Mouse (Mus musculus) thymus, postnatal 25 days (tissue): Measurements from ENCODE around the gene Pomgnt2.
A peak's percentile ranks its signal among the peaks of the same experiment; 100 is the strongest.

Experiments used
- DNase-seq: peaks from one replicate; pipeline ENCODE4 v3.0.0; 2022

Gene Pomgnt2

DNA sequence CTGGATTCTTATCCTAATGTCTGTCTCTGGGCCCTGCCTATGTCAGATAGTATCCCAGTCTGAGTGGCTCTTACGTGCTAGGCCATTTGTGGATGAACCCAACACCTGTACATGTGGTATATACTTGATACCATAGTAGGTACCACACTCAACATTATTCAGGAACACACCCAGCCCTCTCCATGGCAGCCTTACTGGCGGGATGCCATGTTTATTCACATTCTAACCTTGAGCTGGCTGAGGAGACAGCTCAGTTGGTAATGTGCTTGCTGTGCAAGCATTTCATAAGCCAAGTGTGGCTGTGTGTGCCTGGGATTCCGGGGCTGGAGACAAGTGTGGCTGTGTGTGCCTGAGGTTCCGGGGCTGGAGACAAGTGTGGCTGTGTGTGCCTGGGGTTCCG is 28.7 kb downstream of the Pomgnt2 start:
- no peak for DNase-seq

DNA sequence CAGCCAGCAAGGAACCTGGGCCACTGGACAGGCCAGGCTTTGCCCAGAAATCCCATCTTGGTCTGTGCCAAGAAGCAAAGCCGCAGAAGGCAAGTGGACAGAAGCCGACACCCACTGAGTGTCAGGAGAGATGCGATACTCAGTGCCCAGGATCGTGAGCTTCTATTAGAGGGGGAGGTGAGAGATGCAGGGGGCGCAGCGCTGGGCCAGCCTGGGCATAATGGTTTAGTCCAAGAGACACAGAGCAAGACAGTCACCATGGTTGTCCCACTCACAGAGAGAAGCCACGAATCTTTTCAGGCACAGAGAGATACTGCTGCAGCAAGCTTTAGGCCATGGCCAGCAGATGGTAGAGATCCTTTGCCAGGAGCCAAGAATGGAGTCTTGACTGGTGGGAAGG is 32.0 kb downstream of the Pomgnt2 start:
- DNase-seq = no peak

DNA sequence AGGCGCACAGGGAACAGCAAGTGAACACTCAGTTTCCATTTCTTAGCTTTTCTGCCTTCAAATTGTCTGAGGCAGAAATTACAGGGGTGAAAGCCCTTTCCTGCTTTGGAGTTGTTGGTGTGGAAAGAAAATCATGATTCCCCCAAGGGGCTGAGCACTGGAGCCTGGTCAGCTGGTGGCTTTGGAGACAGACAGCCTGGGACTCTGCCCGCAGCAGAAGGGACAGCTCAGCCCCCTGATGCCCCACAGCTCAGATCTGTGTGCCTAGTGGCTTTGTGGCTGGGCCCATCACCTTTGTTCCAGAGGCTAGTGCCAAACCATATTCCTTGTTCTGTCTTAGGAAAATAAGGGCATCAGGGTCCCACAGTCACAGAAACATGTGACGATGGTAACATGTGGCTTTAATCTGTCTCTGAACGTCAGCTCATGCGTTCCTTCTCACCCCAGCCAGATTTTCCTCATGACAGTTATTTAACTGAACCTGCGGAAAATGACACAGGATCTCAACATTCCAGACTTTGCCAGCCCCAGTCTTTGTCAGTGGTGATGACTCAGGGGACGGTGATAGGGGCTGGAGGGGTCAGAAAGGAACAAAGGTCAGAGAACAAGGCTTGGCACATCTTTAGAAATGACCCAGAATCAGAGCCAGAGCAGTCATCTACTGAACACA is 36.8 kb downstream of the Pomgnt2 start:
- no peak for DNase-seq

GRCm38 (mm10) chr9:121952596-121952995 is 44.3 kb downstream of the Pomgnt2 start:
- no peak for DNase-seq

- no peak for DNase-seq
Measured at GRCm38 (mm10) chr9:121951114-121951423, 45.8 kb downstream of the Pomgnt2 start.

DNA sequence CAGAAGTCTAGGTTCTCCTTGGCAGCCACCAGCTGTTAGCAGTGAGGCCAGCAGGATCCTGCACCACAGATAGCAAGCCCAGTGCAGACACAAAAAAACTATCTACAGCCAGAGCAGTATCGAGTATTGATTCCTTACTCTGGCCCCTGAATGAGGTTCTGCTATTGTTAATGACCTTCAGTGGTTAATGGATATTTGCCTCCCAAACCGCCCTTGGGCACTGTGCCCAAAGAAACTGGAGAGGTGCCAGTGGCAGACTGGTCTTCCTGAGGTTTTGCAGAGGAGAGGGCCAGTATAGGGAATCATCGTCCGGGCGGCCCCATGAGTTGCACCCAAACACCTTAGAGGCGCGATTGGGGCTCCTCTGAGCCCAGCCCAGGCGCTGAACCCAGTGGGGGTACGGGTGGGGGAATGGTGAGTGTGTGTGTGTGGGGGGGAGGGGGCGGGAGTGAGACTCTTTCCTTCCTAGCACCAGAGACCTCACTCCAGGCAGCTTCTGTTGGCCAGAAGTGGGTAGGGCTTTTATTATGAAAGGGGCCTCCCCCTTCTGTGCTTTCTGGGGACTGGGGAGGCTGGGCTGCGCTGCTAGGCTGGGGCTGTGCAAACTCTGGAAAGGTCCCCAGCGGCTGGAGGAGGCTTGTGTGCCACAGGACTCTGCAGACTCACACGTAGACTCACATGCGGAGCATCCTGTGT is 46.3 kb downstream of the Pomgnt2 start, which contains the start of gene Fam198a:
Gene Fam198a, plus strand, starts transcription at position 571 of the 696 bp plus-strand sequence.
- no peak for DNase-seq

GRCm38 (mm10) chr9:121948431-121948830 is 48.5 kb downstream of the Pomgnt2 start:
- no peak for DNase-seq

DNA sequence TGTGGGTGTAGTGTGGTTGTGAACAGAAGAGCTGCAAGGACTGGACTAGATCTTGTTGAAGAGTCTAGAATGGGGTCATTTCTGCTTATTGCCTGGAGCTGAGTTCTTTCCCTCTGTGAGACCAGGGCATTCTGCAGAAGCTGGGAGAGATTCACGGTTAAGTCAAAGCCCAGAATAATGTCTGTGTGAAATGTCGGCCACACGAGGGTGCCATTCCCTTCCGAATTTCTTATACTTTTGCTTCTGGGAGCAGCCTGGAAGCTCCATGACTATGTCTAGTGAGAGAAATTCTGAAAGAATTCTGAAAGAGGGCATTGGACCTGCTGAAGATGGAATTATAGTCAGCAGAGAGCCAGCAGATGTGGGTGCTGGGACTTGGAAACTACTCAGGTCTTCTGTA is 49.1 kb downstream of the Pomgnt2 start:
- peak; percentile 15 for DNase-seq

- DNase-seq = no peak
Measured at GRCm38 (mm10) chr9:121943628-121944027, 53.3 kb downstream of the Pomgnt2 start.

DNA sequence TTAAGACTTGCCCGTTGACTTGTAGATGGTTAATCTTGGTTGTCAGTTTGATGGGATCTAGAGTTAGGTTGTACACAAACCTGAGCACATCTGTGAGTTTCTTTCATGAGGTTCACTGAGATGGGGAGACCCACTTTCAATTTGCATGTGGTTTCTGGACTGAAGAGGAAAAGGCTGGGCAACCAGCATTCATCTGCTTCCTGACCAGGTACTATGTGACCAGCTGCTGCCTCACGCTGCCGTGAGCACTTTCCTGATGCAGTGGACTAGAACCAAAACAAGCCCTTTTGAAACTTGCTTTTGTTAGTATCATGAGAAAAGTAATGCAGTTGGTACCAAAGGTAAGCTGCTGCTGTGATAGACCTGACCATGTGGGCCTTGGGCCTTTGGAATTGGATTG is 53.9 kb downstream of the Pomgnt2 start:
- DNase-seq = no peak

DNA sequence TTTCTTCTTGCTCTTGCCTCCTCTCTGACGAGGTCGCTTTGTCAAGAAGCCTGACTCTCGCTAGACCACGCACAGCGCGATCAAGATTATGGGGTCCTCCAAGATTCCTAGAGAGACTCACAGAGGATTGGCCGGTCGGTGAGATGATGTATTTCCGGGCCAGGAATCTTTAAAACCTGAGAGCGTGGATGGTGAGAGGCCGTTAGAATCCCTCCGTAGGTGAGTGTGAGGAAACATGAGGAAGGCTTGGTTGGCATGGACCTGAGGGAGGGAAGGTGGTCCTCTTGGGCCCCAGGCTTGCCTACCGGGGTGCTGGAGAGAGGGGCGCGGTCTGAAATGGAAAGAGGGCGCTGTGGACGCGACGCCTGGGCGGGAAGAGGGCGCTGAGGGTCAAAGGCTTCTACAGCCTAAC is 59.0 kb downstream of the Pomgnt2 start:
- no peak for DNase-seq

DNA sequence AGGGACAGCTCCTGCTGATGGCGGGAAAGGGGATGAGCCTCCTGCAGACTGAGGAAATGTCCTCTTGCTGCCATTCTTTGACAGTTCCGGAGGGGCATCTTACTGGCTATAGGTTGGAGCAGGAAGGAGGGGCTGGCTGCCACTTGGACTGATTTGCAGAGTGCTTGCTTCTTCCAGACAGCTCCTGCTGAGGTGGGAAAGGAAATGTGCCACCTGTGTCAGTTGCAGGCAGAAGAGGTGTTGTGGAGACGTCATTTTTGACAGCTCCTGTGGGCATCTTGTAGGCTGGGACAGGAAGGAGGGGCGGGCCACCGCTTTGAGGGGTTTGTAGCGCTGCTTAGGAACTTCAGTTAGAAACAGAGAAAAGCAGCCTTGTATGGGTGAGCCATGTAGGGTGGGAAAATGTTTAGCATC is 59.5 kb downstream of the Pomgnt2 start:
- peak; percentile 38 for DNase-seq

DNA sequence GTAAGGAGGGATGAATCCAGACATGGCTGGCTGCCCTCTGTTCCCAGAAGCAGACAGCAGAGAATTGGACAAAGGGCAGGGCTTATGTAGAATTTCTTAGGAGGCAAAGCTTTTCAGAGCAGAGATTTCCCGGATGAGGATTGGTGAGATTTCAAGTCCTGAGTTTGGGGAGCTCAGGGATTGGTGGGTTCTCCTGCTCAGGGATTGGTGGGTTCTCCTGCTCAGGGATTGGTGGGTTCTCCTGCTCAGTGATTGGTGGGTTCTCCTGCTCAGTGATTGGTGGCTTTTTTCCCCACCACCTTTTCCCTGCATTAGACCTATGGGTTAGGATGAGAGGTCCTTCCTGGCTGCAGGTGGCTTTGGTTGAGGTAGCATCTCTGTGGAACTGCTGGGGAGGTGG is 60.0 kb downstream of the Pomgnt2 start:
- no peak for DNase-seq

GRCm38 (mm10) chr9:121934856-121935255 is 62.1 kb downstream of the Pomgnt2 start:
- no peak for DNase-seq
